Mouse (Mus musculus): ENCODE results near the gene Zfp605. TPM values are rescaled to one million over a fixed set of nuclear protein-coding genes. Genes with fewer than 3 reads are reported as not detected.
A peak's percentile ranks its signal among the peaks of the same experiment; 100 is the strongest.

The Zfp605 gene
- total and polyA plus RNA-seq, 2 experiments from 2014 or later = 16.9 to 20.4 TPM

DNA sequence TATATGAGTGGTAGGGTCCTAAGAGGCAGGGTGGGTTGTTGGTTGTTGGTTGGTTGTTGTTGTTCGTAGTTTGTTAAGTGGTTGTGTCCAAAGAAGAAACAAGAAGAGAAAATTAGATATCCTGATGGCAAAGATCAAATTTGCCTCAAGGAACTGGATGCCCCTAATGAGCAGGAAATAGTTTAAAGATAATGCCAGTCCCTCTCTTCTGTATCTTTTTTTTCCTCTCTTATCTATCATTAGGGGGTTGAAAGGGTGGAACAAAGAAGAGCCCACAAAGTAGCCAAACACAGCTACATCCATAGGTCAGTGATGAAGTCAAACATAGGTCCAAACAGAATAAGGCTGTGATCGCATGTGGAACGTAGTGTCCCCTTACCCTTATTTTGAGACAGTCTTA, 29.4 kb downstream of the Zfp605 start:
- no peak overlapping the region for H3K27ac ChIP-seq (ENCODE audit: low read depth, low read length)
- whole genome bisulfite sequencing = 95% methylated on average over 3 of the region's 3 CpGs

DNA sequence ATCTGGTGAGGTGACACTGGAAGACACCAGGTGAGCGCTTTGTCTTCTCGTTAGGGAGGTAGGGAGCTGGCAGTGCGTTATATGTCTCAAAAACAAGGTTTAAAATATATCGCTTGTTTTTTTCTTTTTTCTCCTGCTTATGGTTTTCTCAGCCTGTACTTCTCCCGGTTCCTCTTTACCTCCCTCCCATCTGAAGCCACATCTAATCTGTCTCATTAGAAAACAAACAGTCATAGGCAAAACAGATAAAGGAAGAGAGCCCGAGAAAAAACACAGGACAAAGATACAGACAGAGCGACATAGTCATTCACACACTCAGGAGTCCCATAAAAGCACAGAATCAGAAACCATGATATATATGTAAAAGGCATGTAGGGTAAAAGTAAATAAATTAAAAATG, 30.5 kb downstream of the Zfp605 start:
- peaks cover 35% of the 10 kb centered on the region for H3K36me3 ChIP-seq (ENCODE audit: insufficient read depth)
- no peaks in the 10 kb centered on the region for H3K9me3 ChIP-seq (ENCODE audit: low read length)
- no peak overlapping the region for H3K9ac ChIP-seq
- DNase-seq = no peak
- WGBS = 93% methylated on average over 7 of the region's 7 CpGs
- no peaks in the 10 kb centered on the region for H3K27me3 ChIP-seq (ENCODE audit: insufficient read depth, low read length)
- TF ChIP-seq CTCF (IDR thresholded peaks at IDR 0.05; ENCODE audit: low read depth) = no peak
- H3K27ac ChIP-seq (ENCODE audit: low read depth, low read length) = no peak overlapping the region
- H3K4me1 ChIP-seq (ENCODE audit: insufficient read depth) = no peaks in the 10 kb centered on the region
- no peak overlapping the region for H3K4me3 ChIP-seq (ENCODE audit: low read depth, low read length)
- ATAC-seq = no peak
- no peak overlapping the region for H3K4me2 ChIP-seq (ENCODE audit: low read depth)

More for the DNA sequence above, 29.4 kb downstream of the Zfp605 start:
- no peaks in the 10 kb centered on the region for H3K27me3 ChIP-seq (ENCODE audit: insufficient read depth, low read length)
- H3K4me1 ChIP-seq (ENCODE audit: insufficient read depth) = peaks cover 4% of the 10 kb centered on the region; the same call in 1 of the 2 replicates
- no peak overlapping the region for H3K4me3 ChIP-seq (ENCODE audit: low read depth, low read length)
- no peak for TF ChIP-seq CTCF (IDR thresholded peaks at IDR 0.05; ENCODE audit: low read depth)
- H3K4me2 ChIP-seq (ENCODE audit: low read depth) = no peak overlapping the region
- no peak overlapping the region for H3K9ac ChIP-seq
- H3K9me3 ChIP-seq (ENCODE audit: low read length) = no peaks in the 10 kb centered on the region
- DNase-seq = no peak
- ATAC-seq = no peak
- H3K36me3 ChIP-seq (ENCODE audit: insufficient read depth) = peaks cover 28% of the 10 kb centered on the region

DNA sequence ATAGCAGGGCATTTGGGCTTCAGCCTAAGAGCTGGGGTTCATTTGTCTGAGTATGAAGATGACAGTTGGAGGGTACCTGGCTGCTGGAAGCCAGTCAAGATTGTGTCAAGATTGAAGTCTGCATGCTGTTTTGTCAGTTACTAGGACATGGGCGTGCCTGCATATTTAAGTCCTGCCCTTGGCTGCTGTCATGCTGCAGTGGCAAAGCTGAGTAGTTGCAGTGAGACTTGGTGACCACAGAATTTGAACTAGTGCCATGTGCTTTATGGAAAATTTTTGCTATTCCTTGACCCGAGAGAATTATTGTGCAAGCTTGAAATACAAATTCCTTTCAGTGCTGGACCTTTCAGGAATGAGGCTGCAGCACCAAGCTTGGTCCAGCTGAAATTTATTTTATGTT, 32.4 kb downstream of the Zfp605 start:
- Histone ChIP-seq H3K4me1 (ENCODE audit: insufficient read depth) (no peaks in the 10 kb centered on the region), H3K4me2 (ENCODE audit: low read depth) (no peak overlapping the region), H3K36me3 (ENCODE audit: insufficient read depth) (peaks cover 52% of the 10 kb centered on the region), H3K4me3 (ENCODE audit: low read depth, low read length) (no peak overlapping the region), H3K27me3 (ENCODE audit: insufficient read depth, low read length) (no peaks in the 10 kb centered on the region), H3K9ac (no peak overlapping the region), H3K9me3 (ENCODE audit: low read length) (no peaks in the 10 kb centered on the region), H3K27ac (ENCODE audit: low read depth, low read length) (no peak overlapping the region)
- no peak for ATAC-seq
- WGBS = 93% methylated on average over 2 of the region's 2 CpGs
- DNase-seq = no peak
- no peak for TF ChIP-seq CTCF (IDR thresholded peaks at IDR 0.05; ENCODE audit: low read depth)

GRCm38 (mm10) chr5:110143007-110143406, 33.1 kb downstream of the Zfp605 start:
- Histone ChIP-seq H3K4me3 (ENCODE audit: low read depth, low read length) (no peak overlapping the region), H3K27me3 (ENCODE audit: insufficient read depth, low read length) (no peaks in the 10 kb centered on the region), H3K4me1 (ENCODE audit: insufficient read depth) (no peaks in the 10 kb centered on the region), H3K36me3 (ENCODE audit: insufficient read depth) (peaks cover 57% of the 10 kb centered on the region), H3K9me3 (ENCODE audit: low read length) (no peaks in the 10 kb centered on the region), H3K9ac (no peak overlapping the region), H3K4me2 (ENCODE audit: low read depth) (no peak overlapping the region), H3K27ac (ENCODE audit: low read depth, low read length) (no peak overlapping the region)
- no peak for ATAC-seq
- 89% methylated on average over 5 of the region's 5 CpGs for WGBS
- DNase-seq = peak; percentile 12
- TF ChIP-seq CTCF (IDR thresholded peaks at IDR 0.05; ENCODE audit: low read depth) = peak; percentile 53

DNA sequence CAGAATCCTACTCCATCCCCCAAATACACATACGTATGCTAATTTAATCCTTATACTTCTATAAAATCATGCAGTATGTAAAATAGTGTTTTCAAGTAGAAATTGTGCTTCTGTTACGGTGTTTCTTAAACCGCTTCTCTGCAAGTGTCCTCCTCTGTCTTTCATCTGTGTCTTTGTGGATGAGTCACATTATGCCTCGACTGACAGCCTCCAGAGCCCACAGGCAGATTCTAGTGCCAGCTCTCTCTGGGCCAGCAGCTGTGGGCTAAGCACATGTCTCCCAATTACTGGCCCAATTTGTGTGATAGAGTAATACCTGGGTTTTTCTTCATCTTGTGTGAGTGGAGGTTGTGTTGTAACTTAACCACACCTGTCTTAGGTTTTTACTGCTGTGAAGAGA, 59.5 kb downstream of the Zfp605 start:
- Histone ChIP-seq H3K4me2 (ENCODE audit: low read depth) (no peak overlapping the region), H3K4me3 (ENCODE audit: low read depth, low read length) (no peak overlapping the region), H3K36me3 (ENCODE audit: insufficient read depth) (peaks cover 72% of the 10 kb centered on the region), H3K9ac (no peak overlapping the region), H3K27ac (ENCODE audit: low read depth, low read length) (no peak overlapping the region), H3K27me3 (ENCODE audit: insufficient read depth, low read length) (no peaks in the 10 kb centered on the region), H3K4me1 (ENCODE audit: insufficient read depth) (no peaks in the 10 kb centered on the region), H3K9me3 (ENCODE audit: low read length) (no peaks in the 10 kb centered on the region)
- no peak for TF ChIP-seq CTCF (IDR thresholded peaks at IDR 0.05; ENCODE audit: low read depth)
- ATAC-seq (no peak), DNase-seq (no peak)
- 93% methylated on average over 4 of the region's 4 CpGs for WGBS

DNA sequence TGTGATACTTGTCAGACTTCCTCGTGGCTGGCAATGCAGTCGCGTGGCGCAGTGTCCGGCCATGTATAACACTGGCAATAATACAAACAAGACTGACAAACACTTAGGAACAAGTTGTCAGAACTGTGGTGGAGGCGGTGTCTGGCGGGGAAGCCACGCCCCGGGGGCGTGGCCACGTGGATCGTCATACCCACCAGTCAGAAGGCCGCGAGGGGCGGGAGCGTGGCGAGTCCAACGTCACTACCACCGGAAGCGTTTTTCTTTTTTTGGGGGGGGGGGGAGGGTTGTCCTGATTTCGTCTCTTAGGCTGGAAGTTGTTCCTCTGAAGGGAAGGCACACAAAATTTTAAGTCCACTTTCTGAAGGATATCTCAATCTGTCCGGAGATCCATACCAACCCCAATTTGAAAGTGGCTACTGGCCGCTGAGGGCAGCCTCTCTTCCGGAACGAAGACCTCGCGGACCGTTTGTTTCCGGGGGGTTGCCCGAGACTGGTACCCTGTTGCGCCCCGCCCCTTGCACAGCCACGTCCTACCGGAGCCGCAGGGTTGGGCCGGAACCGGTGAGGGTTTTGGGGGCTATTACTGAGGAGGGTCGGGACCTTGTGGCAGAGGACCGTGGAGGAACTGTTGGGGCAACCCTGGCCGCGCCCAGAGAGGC, 66.6 kb downstream of the Zfp605 start, which contains the start of gene Golga3:
Gene Golga3, plus strand, starts transcription at position 340 of the 659 bp plus-strand sequence.
- peak within 1 kb of the TSS; percentile 92 for H3K9ac ChIP-seq
- peaks cover 9% of the 10 kb centered on the region for H3K4me1 ChIP-seq (ENCODE audit: insufficient read depth)
- peaks cover 15% of the 10 kb centered on the region for H3K36me3 ChIP-seq (ENCODE audit: insufficient read depth)
- no peaks in the 10 kb centered on the region for H3K9me3 ChIP-seq (ENCODE audit: low read length)
- no peak for TF ChIP-seq CTCF (IDR thresholded peaks at IDR 0.05; ENCODE audit: low read depth)
- H3K27me3 ChIP-seq (ENCODE audit: insufficient read depth, low read length) = no peaks in the 10 kb centered on the region
- H3K4me3 ChIP-seq (ENCODE audit: low read depth, low read length) = peak within 1 kb of the TSS; percentile 68
- peak within 1 kb of the TSS; percentile 73 for H3K27ac ChIP-seq (ENCODE audit: low read depth, low read length)
- H3K4me2 ChIP-seq (ENCODE audit: low read depth) = peak within 1 kb of the TSS; percentile 70
- DNase-seq (peak; percentile 96), ATAC-seq (peak; percentile 99)
- under 1% methylated on average over 40 of the region's 41 CpGs for WGBS

DNA sequence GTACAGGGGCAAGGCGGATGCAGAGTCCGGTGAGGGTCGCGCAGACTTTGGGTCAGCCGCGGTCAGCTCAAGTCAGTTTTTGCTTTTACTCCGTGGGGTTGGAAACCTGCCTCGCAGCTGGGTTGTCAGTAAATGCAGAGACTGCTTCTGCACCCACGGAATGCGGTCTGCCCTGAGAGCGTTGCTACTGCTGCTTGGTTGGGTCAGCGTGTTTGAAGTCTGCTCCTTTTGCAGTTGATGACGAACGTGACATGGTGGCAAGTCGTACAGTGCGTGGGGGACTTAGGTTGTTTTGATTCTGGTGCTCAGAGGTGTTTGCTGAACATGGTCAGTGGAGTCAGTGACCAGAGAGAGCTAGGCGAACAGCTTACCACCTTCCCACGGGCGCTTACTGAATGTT, 67.1 kb downstream of the Zfp605 start:
- H3K4me1 ChIP-seq (ENCODE audit: insufficient read depth) = peaks cover 9% of the 10 kb centered on the region
- H3K27me3 ChIP-seq (ENCODE audit: insufficient read depth, low read length) = no peaks in the 10 kb centered on the region
- 5% methylated on average over 19 of the region's 19 CpGs for WGBS
- peak overlapping the region; percentile 92 for H3K9ac ChIP-seq
- peak overlapping the region; percentile 73 for H3K27ac ChIP-seq (ENCODE audit: low read depth, low read length)
- peak overlapping the region; percentile 68 for H3K4me3 ChIP-seq (ENCODE audit: low read depth, low read length)
- peaks cover 16% of the 10 kb centered on the region for H3K36me3 ChIP-seq (ENCODE audit: insufficient read depth)
- peak overlapping the region; percentile 70 for H3K4me2 ChIP-seq (ENCODE audit: low read depth)
- ATAC-seq (peak; percentile 17), DNase-seq (no peak)
- TF ChIP-seq CTCF (IDR thresholded peaks at IDR 0.05; ENCODE audit: low read depth) = no peak
- H3K9me3 ChIP-seq (ENCODE audit: low read length) = no peaks in the 10 kb centered on the region
